Mouse (Mus musculus) urinary bladder, postnatal 14 days (tissue): ENCODE measurements around the gene Tmem130.
A peak's percentile ranks its signal among the peaks of the same experiment; 100 is the strongest.

ENCODE experiments used
- DNase-seq: peaks from one replicate; pipeline ENCODE4 v3.0.0; 2021; ENCODE audit warnings: low spot score

Gene Tmem130

DNA sequence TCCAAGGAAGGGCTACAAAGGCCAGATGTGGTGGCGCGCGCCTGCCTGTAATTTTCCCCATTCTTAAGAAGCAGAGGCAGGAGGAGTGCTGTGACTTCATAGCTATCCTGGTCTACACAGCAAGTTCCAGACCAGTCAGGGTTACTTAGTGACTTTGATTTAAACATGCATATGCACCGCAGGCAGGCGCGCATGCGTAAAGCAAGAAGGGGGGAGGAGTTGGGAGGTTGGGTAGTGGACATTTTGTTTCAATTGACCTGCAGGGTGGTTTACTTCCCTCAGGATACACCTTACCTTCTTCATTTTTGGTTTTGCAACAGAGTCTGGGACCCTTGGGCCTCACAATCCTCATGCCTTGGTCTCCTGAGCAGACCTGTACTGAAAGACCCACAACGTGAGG is 32.4 kb downstream of the Tmem130 start:
- DNase-seq: no peak

DNA sequence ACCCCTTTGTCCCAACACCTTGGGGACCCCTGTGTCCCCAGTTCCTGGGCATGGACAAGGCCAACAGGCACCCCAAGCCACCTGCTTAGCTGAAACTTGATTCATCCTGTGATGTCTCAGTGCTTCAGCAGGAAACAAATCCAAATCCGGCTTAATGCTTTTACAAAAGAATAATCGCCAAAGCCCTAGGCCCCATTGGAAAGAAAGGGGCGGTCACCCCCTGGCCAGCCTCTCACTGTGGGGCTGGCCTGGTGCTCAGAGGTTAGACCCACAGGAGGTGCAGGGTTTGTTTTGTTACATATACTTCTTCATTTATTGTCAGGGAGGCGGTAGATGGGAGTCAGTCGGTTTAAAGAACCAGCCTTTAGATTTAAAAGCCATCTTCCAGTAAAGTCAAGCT is 33.4 kb downstream of the Tmem130 start:
- DNase-seq: no peak

DNA sequence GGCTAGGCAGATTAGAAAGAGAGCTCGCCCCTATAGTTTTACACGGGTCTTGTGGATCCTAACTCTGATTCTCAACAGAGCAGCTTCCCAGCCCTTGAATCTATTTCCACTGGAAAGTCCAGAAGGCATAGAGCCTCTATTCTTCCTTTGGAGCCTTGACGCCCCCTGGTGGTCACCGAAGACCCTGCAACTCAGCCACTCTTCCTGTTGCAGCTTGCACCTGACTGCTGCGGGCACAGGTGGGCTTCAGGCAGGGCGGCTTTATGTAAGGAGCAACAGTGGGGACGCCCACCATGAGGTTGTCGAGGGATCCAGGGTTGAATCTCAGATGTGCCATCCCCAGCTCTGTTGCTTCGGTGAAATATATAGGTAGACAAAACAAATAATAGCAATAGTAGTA is 34.5 kb downstream of the Tmem130 start:
- DNase-seq: peak; percentile 76

DNA sequence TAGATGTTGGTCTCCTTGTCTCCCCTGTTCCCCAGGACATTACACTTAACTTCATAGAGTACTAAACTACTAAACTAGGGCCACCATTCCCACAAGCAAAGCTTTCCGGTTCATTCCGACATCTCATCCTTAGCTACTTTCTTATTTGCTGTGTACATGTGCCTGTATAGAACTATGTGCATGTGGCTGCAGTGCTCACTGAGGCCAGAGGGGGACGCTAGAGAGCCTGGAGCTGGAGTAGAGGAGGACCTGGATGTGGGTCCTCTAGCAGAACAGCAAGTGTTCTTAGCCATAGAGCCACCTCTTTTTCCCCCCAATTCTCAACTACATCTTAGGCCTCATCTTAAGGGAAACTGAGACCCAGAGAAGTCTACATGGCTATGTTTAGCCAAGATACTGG is 36.1 kb downstream of the Tmem130 start:
- no peak for DNase-seq

DNA sequence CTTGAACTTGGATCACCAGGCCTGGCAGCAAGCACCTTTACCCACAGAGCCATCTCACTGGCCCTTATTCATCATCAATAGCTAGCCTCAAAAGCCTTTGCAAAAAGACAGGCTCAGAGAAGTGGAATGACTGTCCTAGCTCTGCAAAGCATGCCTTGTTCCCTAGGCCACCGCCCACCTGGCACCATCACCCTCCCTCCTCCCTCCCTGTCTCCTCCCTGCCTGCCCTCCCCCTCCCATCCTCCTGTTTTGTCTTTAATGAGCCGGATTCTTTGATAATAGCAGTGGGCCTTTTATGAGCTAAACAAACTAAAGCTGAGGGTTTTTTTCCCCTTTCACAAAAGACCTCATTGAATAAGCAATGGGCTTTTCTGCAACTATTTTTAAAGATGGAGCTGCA is 36.7 kb downstream of the Tmem130 start:
- no peak for DNase-seq

DNA sequence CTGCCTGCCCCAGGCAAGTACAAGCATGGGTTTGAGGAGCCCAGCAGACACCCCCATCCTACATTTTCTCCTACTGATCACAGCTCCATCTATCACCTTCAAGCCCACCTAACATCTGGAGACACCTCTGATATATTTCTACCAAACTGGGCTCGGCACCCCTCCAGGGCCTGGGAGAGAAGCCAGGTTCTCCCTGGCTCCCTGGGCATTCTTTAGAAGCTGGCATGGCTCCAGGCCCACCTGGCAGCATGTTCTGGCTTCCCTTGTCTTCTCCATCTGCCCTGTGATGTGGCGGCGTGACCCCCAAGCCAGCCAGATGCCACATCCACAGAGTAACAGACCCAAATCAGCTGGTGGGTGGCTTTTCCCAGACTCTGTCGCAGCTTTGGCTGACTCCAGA is 41.3 kb downstream of the Tmem130 start:
- no peak for DNase-seq

DNA sequence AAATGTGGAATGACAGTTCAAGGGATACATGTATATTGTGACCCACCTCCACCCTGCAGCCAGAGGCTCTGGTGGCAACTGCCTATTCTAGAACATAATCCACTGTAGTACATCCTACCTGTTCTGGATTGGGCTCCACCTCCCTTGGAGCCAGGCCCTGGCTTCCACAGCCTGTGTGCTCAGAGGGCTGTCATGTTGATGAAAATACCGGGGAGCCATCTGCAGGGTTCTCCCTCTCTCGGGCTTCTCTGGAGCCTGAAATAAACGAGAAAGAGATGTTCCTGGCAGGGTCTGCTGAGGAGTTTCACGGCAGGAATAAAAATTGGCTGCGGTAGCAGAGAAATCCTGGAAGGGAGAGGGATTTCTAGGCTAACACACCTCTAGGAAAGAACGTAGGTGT is 41.8 kb downstream of the Tmem130 start:
- no peak for DNase-seq

DNA sequence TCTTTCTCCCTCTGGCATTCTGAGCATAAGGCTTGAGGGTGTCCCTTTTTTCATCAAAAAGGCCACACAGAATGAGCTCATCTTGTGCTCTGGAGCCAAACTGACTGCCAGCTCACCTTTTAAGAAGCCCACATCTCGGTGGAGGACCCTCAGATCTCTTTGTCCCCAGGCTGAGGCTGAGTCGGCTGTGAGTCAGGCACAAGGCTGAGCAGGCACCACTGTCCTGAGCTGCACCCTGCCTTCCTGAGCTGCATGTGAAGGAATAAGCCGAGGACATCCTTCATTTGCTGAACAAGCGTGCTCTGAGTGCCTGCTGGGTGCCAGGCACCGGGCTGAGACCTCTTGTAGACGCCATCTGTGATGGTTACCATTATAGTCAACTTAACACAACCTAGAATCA is 44.4 kb downstream of the Tmem130 start:
- no peak for DNase-seq

DNA sequence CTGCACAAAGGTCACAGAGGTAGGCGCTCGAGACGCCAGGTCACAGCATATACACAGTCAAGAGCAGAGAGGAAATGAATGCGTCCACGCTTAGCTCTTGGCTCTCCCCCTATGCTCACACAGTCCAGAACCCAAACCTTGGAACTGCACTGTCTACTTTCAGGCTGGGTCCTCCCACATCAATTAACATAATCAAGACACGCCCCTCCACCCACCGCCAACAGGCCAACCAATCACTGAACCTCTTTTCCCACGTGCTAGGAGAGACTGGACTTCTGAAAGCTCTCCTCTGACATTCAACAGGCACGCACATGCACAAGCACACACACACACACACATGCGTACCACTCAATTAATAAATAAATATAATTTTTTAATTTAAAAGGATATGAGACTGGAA is 48.2 kb downstream of the Tmem130 start:
- no peak for DNase-seq

DNA sequence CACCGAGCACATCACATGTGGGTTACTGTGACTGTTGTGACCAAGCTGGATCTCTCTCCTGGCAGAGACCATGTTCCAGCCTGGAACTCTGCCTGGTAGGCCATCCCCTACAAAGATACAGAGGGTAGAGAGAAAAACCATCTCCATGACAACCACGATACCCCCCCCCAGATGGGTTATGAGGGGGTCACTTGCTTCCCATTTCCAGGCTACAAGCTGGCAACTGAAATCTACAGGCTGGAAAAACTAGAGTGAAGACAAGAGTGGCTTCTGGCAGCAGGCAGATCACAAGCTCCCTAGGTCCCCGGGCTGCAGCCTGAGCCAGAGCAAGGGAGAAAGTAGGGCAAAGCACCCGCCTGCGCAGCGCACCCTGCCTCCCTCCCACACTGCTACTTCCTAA is 54.0 kb downstream of the Tmem130 start:
- DNase-seq: no peak

DNA sequence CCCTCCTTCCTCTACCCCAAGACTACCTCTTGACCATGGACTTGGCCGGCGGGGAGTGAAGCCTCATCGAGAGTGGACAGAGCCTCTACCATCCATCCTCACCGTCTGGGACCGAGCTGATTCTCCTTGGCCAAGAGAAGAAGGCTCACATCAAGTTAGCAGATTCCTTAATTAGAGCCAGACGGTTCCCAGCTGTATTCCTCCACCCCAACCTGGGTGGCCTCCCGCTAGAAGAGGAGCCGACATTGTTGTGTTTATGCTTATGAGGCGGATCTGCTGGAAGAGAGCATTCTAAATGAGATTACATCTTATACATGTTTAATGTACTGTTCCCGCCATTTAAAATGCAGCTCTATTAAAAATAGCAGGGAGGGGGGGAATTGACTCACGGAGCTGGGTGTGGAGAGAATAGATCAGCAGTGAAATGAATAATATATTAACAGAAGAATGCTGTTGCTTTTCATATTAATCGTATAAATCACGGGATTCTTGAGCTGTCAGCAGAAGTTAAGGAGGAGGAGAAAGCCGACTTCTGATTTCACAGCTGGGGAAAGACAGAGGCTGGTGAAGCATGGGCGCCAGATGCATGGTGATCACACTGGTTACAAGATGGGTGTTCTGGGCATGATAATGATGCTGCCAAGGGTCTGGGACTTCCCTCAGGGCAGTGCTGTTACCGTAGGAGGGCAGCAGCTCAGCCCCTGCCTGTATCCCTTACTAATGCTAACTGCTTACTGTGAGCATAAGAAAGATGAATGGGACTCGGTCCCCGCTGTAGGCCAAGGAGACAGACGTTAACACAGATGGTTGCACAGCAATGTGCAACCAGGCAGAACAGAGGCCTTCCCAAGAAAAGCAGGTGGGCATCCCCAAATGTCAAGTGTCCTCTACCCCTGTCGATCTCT is 57.9 kb downstream of the Tmem130 start:
- no peak for DNase-seq

DNA sequence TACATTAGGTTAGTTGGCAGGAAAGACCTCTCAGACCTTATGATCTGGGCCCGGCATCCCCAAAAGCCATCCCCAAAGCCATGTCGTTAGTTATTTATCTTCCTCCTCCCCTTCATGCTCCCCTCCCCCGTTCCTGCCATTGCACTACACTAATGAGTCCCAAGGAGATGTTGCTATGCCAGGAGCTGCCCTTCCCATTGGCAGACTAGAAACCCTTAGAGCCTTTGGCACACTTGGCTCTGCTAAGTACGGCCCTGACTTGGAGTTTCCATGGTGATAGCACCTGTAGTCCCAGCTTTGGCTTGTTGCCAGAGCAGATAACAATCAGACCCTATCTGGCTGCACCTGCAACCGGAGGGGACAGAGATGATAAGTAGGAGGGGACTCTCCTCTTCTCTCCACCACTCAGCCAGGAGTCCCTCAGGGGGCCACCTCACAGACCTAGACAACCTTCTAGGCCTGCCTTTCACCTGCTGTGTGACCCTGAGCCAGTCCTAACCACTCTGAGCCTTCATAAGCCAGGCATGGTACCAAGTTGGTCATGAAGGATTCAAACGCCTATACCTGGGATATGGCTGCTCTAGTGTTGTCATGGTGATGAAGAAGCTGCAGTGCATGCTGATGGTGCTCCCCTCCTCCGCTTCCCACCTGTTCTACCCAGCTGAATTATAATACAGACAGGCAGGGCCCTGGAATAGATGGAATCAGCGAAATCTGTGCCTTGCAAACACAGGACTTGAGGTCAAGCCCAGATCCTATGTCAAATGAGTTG is 66.1 kb downstream of the Tmem130 start:
- DNase-seq: no peak

DNA sequence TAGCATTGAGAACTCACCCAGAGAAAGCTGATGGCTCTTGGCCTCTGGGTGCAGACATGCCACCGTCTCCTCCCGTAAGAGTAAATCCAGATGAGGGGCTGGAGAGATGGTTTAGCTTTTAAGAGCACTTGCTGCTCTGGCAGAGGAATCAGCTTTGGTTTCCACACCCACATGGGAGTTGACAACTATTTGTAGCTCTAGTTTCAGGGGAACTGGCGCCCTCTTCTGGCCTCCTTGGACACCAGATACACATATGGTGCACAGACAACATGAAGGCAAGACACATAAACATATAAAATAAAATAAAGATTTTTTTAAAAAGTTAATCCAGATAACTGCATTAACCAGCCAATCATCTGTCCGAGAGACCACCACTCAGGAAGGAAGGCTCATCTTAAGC is 67.5 kb downstream of the Tmem130 start:
- no peak for DNase-seq

DNA sequence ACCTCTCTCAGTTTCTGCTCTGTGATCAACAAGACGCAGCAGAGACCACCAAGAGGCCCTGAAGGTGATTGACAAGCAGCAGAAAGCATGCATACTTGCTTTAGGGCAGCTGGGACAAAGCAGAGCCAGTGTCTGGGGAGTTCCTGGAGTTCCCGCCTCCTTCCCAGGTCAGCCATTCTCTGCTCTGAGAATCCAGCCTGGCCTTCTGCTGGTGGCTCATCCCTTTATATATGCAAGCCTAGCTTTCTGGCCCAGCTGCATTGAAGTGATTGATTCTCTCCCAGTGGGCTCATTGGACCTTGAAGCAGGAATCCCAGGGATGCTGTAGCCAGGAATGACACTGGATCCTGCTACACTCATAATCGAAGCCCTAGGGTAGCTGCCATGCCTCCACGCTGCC is 70.2 kb downstream of the Tmem130 start:
- no peak for DNase-seq

DNA sequence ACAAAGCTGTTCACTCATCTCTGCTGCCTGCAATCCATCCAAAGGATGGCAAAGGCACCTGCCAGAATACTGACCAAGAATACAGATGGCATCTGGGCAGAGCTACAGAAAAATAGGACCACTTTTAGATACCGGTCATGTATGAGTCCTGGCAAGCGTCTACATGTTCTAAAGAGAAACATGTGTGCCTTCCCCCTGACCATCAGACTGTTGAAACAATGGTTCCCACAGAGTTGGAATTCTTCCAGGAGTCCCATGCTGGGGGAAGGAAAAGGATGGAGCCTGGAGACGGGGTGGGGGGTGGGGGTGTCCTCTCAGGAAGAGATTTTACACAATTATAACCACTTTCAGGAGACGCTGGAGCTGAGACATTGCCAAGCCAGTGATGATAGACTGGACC is 73.2 kb downstream of the Tmem130 start:
- DNase-seq: no peak
